Mouse (Mus musculus): Measurements from ENCODE around the gene Pan3.

The Pan3 gene

DNA sequence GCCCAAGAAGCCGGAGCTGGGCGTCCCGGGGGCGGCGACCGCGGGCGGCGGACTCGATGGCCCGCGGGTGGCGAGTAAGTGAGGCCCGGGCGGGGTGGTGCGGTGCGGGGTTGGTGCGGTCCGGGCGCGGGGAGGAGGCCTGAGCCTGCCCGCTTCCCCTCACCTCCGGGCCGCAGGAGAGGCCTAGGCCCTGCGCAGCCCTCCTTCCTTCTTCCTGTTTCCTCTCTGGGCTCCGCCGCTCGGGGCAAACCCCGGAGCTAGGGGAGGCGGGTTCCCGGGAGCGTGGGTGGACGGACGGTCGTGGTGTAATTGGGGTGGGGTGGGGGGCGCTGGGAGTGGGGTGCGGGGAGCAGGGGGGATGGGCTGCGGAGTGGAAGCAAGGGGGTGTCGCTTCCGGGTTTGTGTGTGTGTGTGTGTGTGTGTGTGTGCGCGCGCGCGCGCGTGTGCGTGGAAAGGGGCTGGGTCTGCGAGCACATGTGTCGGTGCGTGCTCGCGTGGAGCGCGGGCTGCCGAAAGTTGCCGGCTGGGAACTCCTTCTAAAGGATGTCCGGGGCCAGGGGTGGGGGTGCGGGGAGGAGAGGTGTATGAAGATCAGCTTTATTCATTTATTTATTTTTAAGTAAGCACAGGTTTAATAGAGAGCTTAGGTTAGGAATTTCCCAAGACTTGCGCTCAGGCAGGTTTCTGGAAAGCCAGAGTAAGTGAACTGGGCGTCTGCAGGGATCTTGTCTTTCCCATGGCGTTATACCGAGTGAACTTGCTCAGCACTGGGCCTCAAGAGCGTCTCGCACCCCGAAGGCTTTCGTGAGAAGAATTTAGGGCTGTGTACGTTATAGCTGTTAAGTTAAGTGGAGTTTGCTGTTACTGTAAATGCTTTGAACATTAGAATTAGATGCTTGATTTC lies 1.2 kb downstream of the Pan3 start:
- in situ Hi-C loops (cut with MseI, MboI) = no loop called here

DNA sequence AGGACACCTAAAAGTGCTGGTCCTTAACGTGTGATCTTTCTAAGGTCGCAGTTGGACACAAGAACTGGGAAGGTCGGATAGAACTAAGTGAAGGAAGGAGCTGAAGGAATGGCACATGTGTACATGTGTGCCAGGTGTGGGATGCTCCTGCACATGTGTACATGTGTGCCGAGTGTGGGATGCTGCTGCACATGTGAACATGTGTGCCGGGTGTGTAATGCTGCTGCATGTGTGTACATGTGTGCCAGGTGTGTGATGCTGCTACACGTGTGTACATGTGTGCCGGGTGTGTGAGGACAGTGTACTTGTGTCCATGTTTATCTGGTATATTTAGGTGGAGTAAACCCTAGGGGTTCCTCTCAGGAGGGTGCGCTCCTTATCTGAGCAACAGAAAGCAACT lies 3.0 kb downstream of the Pan3 start:
- in situ Hi-C loops (cut with MseI, MboI) = no loop called here

DNA sequence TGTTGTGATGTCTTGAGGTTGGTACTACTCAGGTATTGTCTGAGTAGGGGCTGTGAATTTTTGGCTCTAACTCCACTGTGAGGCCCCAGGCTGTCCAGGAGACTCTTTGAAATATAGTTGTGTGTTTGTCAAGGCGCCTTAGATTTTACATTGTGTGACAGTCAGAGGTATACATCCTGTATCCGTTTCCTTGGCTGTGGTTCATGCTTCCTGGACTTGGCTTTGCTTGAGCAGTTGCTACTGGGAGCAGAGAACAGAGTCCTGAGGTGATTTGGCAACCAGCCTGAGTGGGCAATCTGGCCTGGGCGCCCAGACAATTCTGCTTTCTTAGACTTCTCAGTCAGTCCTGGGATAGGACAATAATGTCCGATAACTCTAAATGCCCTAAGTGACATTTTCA lies 5.3 kb downstream of the Pan3 start:
- in situ Hi-C loops (cut with MseI, MboI) = no loop called here

GRCm38 (mm10) chr5:147435751-147436150 lies 5.8 kb downstream of the Pan3 start:
- in situ Hi-C loops (cut with MseI, MboI) = no loop called here

- in situ Hi-C loops (cut with MseI, MboI) = no loop called here
Observed at GRCm38 (mm10) chr5:147436491-147436890, 6.5 kb downstream of the Pan3 start.

DNA sequence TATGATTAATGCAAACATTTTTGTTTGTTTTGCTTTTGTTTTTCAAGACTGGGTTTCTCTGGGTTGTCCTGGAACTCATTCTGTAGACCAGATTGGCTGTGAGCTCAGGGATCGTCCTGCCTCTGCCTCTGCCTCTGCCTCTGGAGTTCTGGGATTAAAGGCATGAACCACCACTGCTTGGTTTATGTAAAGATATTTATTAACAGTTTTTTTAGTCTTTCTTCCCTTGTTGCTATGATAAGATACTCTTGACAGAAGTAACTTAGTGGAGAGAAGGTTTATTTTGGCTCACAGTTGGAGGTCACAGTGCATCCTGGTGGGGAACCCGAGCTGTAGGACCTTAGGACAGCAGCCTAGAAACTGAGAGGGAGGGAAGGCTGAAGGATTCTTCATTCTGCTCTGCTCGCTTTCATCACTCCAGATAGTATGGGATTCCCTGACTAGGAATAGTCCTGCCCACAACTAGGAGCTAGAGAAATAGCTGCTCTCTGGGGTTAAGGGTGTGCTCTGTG lies 11.1 kb downstream of the Pan3 start:
- in situ Hi-C loops (cut with MseI, MboI) = no loop called here

GRCm38 (mm10) chr5:147441979-147442378 lies 12.0 kb downstream of the Pan3 start:
- in situ Hi-C loops (cut with MseI, MboI) = no loop called here

GRCm38 (mm10) chr5:147442741-147443140 lies 12.8 kb downstream of the Pan3 start:
- in situ Hi-C loops (cut with MseI, MboI) = no loop called here

GRCm38 (mm10) chr5:147444298-147444697 lies 14.3 kb downstream of the Pan3 start:
- in situ Hi-C loops (cut with MseI, MboI) = no loop called here

GRCm38 (mm10) chr5:147444757-147445156 lies 14.8 kb downstream of the Pan3 start:
- in situ Hi-C loops (cut with MseI, MboI) = no loop called here

- in situ Hi-C loops (cut with MseI, MboI) = no loop called here
Observed at GRCm38 (mm10) chr5:147445252-147445651, 15.3 kb downstream of the Pan3 start.

DNA sequence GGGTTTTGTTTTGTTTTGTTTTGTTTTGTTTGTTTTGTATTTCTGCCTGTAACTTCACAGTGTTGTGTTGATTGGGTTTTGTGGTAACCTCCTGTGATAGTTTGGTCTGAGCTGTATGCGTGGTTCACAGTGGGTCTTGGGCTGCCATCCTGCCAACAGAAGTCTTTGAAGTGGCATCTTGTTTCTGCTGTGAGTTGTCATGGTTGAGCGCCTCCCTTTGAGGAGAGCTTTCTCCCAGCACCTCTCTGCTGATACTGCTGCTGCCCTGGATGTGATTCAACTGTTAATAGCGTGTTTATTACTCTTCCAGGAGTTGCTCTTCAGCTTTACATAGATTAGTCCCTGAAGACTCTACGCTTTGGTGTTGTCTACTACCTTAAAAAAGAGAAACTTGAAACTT lies 18.6 kb downstream of the Pan3 start:
- in situ Hi-C loops (cut with MseI, MboI) = no loop called here

- in situ Hi-C loops (cut with MseI, MboI) = no loop called here
Observed at GRCm38 (mm10) chr5:147448933-147449332, 19.0 kb downstream of the Pan3 start.

GRCm38 (mm10) chr5:147456491-147456890 lies 26.5 kb downstream of the Pan3 start:
- in situ Hi-C loops (cut with MseI, MboI) = no loop called here

- in situ Hi-C loops (cut with MseI, MboI) = no loop called here
Observed at GRCm38 (mm10) chr5:147459821-147460567, 30.0 kb downstream of the Pan3 start.

- in situ Hi-C loops (cut with MseI, MboI) = no loop called here
Observed at GRCm38 (mm10) chr5:147463251-147463650, 33.3 kb downstream of the Pan3 start.

DNA sequence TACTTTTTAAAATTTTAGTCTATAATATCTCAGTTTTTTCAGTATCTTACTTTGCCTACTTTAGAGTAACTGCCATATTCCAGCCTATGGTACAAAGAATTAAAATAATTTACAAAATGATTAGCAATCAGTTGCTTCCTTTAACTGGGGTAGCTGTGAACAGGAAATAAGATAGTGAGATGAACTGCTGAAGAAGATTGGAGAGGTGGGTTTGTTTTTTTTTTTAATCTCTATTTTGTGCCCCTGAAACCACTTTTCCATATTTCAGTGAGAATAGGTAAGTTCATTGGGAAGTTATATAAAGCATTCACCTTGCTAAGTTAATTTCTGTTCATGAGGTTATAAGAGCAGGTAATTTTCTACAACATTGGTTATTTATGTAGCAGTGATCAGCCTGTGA lies 36.4 kb downstream of the Pan3 start:
- in situ Hi-C loops (cut with MseI, MboI) = no loop called here

DNA sequence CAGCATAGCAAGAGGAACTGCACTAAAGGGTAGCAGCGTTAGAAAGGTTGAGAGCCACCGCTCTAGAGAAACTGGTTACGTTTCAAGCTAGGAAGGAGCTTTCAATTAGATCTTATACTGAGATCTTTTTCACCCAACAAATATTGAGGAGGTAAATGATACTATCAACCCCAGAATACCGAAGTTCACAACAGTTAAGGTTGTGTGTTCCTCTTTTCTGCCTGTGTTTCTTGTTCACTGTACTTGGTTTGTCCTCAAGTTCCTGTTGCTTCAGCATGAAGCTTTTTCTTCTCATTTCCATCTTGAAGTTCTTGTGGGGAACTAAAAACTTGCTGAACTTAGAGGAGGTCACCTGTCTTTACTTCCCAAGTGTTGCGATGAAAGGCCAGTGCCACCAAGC lies 41.2 kb downstream of the Pan3 start:
- in situ Hi-C loops (cut with MseI, MboI) = no loop called here

- in situ Hi-C loops (cut with MseI, MboI) = no loop called here
Observed at GRCm38 (mm10) chr5:147473071-147473470, 43.1 kb downstream of the Pan3 start.

GRCm38 (mm10) chr5:147473856-147474255 lies 43.9 kb downstream of the Pan3 start:
- in situ Hi-C loops (cut with MseI, MboI) = no loop called here

DNA sequence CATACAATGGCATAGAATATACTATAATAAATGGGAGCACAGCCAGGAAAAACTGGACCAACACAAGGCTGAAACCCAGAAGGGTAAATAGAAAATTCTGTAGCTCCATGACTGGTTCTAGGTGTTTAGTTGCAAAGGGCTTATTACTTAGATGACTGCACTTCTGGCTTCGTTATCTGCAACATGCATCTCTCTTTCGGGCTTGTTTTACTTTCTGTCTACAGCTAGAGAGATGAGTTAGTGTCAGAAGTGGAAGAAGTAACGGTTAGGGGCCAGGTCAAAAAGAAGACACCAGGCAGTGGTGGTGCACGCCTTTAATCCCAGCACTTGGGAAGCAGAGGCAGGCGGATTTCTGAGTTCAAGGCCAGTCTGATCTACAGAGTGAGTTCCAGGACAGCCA lies 46.1 kb downstream of the Pan3 start:
- in situ Hi-C loops (cut with MseI, MboI) = no loop called here

DNA sequence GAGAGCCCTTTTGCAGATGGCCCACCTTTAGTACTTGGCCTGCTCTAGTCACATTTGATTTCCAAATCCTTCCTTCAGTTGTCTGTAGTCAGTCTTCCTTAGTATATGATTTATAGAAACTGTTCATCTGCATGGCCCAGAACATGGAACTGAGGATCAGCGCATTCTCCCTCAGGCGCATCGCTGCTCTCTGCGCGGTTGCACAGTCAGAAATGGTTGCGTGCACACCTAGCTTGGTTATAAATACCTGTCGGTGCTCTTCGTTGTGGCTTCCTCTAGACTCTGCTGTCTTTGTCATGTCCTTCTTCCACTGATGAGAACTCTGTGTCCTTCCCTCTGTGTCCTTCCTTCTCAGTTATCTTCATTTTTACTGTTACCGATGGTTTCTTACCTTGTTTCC lies 47.1 kb downstream of the Pan3 start:
- in situ Hi-C loops (cut with MseI, MboI) = no loop called here

- in situ Hi-C loops (cut with MseI, MboI) = no loop called here
Observed at GRCm38 (mm10) chr5:147479341-147479740, 49.4 kb downstream of the Pan3 start.

All from mouse trophoblast stem cell (cell line).